Mouse (Mus musculus) gastrocnemius, adult 18-20 months (tissue): ENCODE data around the gene Bpifa3. TPM values are rescaled to one million over a fixed set of nuclear protein-coding genes. Genes with fewer than 3 reads are reported as not detected.
"Not testable (repeated sequence)": the region's sequence is repeated elsewhere in the genome, so short reads cannot be mapped to it uniquely, and the experiment has no call there.

Source experiments
- DNase-seq: peaks from one replicate; pipeline ENCODE4 v3.0.0; 2021; ENCODE audit warnings: low spot score
- long read RNA-seq, 2 experiments: library from polyadenylated mRNA; stranded (forward); transcript quantifications; one replicate each; pipeline ENCODE4 v2.0.0; 2021
- total RNA-seq, 2 experiments: library from RNA; stranded (reverse); gene quantifications; 2 replicates each; pipeline ENCODE4 v1.2.3; 2021

Bpifa3 gene
- not detected for total RNA-seq
- long read RNA-seq, experiment 1 = 0 reads
- long read RNA-seq, experiment 2 = 0 reads

GRCm38 (mm10) chr2:154130120-154130519 lies at the start of gene Bpifa3:
TSS of gene Bpifa3 (plus strand) at chr2:154130336.
- no peak for DNase-seq

GRCm38 (mm10) chr2:154097734-154098133 lies 32.4 kb upstream of the Bpifa3 start:
- DNase-seq = no peak

- no peak for DNase-seq
Measured at GRCm38 (mm10) chr2:154117381-154117780, 12.8 kb upstream of the Bpifa3 start.

GRCm38 (mm10) chr2:154142580-154142979 lies 12.4 kb downstream of the Bpifa3 start, which contains the start of gene Bpifa1:
TSS of gene Bpifa1 (plus strand) at chr2:154142880.
- DNase-seq = no peak

GRCm38 (mm10) chr2:154143735-154144134 lies 13.6 kb downstream of the Bpifa3 start:
- no peak for DNase-seq

GRCm38 (mm10) chr2:154147496-154147895 lies 17.4 kb downstream of the Bpifa3 start:
- DNase-seq = no peak

- no peak for DNase-seq
Measured at GRCm38 (mm10) chr2:154158433-154158832, 28.3 kb downstream of the Bpifa3 start.

- no peak for DNase-seq
Measured at GRCm38 (mm10) chr2:154162307-154162706, 32.2 kb downstream of the Bpifa3 start, which contains the start of gene Bpifa5. TSS of gene Bpifa5 (plus strand) at chr2:154162607.

- DNase-seq = no peak
Measured at GRCm38 (mm10) chr2:154163306-154163705, 33.2 kb downstream of the Bpifa3 start.

- no peak for DNase-seq
Measured at GRCm38 (mm10) chr2:154169172-154169571, 39.0 kb downstream of the Bpifa3 start.

- DNase-seq = no peak
Measured at GRCm38 (mm10) chr2:154171621-154172020, 41.5 kb downstream of the Bpifa3 start.

- DNase-seq = no peak
Measured at GRCm38 (mm10) chr2:154173313-154173712, 43.2 kb downstream of the Bpifa3 start.

GRCm38 (mm10) chr2:154181900-154182299 lies 51.8 kb downstream of the Bpifa3 start:
- DNase-seq = not testable (repeated sequence)

- DNase-seq = not testable (repeated sequence)
Measured at GRCm38 (mm10) chr2:154183061-154183460, 52.9 kb downstream of the Bpifa3 start.

GRCm38 (mm10) chr2:154185319-154185718 lies 55.2 kb downstream of the Bpifa3 start:
- DNase-seq = no peak

GRCm38 (mm10) chr2:154185748-154186147 lies 55.6 kb downstream of the Bpifa3 start:
- no peak for DNase-seq

GRCm38 (mm10) chr2:154187468-154187867 lies 57.3 kb downstream of the Bpifa3 start:
- DNase-seq = no peak

Other genes with a start within 250 kb of the Bpifa3 start
- not detected for gene Bpifb6, start 229.9 kb upstream of the Bpifa3 start, total RNA-seq
- not detected for gene Bpifb3, start 212.1 kb upstream of the Bpifa3 start, total RNA-seq
- gene Bpifb4, start 192.1 kb upstream of the Bpifa3 start, total RNA-seq = not detected
- not detected for gene Bpifa6, start 155.4 kb upstream of the Bpifa3 start, total RNA-seq
- gene Bpifa2, start 122.1 kb upstream of the Bpifa3 start, total RNA-seq = not detected
- gene Bpifa1, start 12.5 kb downstream of the Bpifa3 start, total RNA-seq = not detected
- not detected for gene Bpifa5, start 32.3 kb downstream of the Bpifa3 start, total RNA-seq
- gene Bpifb1, start 60.5 kb downstream of the Bpifa3 start, total RNA-seq = not detected
- gene Bpifb5, start 93.4 kb downstream of the Bpifa3 start, total RNA-seq = not detected
- gene Bpifb9a, start 127.5 kb downstream of the Bpifa3 start, total RNA-seq = not detected
- not detected for gene Bpifb9b, start 176.9 kb downstream of the Bpifa3 start, total RNA-seq
- gene Cdk5rap1, start 242.7 kb downstream of the Bpifa3 start, total RNA-seq = 10 to 100 TPM; 11.2 to 15.1 TPM